Mouse (Mus musculus) olfactory bulb, adult 2 months (tissue): ENCODE results near the gene 4933430I17Rik. TPM values are rescaled to one million over a fixed set of nuclear protein-coding genes. Genes with fewer than 3 reads are reported as not detected.

Source experiments
- H3K27ac ChIP-seq: fragments of 200-500 bp; 2 replicates; pipeline ENCODE4 v1.5.1; 2012; ENCODE audit warnings: low read depth, low read length; ENCODE audit not compliant: insufficient read depth
- H3K4me1 ChIP-seq: fragments of 200-500 bp; 2 replicates; pipeline ENCODE4 v1.6.1; 2012; ENCODE audit warnings: low read length; ENCODE audit not compliant: control insufficient read depth, insufficient read depth
- H3K4me3 ChIP-seq: fragments of 200-500 bp; 2 replicates; pipeline ENCODE4 v1.5.1; 2012; ENCODE audit warnings: mild to moderate bottlenecking, low read depth, low read length, moderate library complexity; ENCODE audit not compliant: insufficient read depth
- CTCF ChIP-seq: fragments of 200-500 bp; IDR thresholded peaks from 2 replicates; pipeline ENCODE4 v1.5.1; 2012; ENCODE audit warnings: low read depth, mild to moderate bottlenecking, low read length, moderate library complexity; ENCODE audit not compliant: insufficient read depth
- POLR2A ChIP-seq: fragments of 200-500 bp; IDR thresholded peaks from 2 replicates; pipeline ENCODE4 v1.6.1; 2012; ENCODE audit warnings: mild to moderate bottlenecking, low read depth, low read length, moderate library complexity; ENCODE audit not compliant: insufficient read depth
- WGBS: fragments of 180-500 bp; shearing (Covaris S2); methylation state at CpG from one replicate; pipeline ENCODE4 v1.1.7; 2018; 5-methylcytosine and 5-hydroxymethylcytosine counted together
- polyA plus RNA-seq: library from polyadenylated mRNA; stranded (reverse); fragments of >200 nt; gene quantifications from 2 replicates; pipeline ENCODE4 v1.2.4, GENCODE M21; 2012; ENCODE audit warnings: low replicate concordance; ENCODE audit not compliant: missing spikeins, insufficient read depth, insufficient read length

Gene 4933430I17Rik
- polyA plus RNA-seq, 1 experiment = not detected

- 1% methylated on average over 7 of the region's 7 CpGs for WGBS
- peak overlapping the region; percentile 94; the same call in 1 of the 2 replicates for H3K27ac ChIP-seq
- peak overlapping the region; percentile 99 for H3K4me3 ChIP-seq
- H3K4me1 ChIP-seq = peaks cover 8% of the 10 kb centered on the region; the same call in 1 of the 2 replicates
- no peak for TF ChIP-seq CTCF
- no peak for TF ChIP-seq POLR2A
Observed at GRCm38 (mm10) chr4:62501534-62501933, 23.6 kb upstream of the 4933430I17Rik start.

DNA sequence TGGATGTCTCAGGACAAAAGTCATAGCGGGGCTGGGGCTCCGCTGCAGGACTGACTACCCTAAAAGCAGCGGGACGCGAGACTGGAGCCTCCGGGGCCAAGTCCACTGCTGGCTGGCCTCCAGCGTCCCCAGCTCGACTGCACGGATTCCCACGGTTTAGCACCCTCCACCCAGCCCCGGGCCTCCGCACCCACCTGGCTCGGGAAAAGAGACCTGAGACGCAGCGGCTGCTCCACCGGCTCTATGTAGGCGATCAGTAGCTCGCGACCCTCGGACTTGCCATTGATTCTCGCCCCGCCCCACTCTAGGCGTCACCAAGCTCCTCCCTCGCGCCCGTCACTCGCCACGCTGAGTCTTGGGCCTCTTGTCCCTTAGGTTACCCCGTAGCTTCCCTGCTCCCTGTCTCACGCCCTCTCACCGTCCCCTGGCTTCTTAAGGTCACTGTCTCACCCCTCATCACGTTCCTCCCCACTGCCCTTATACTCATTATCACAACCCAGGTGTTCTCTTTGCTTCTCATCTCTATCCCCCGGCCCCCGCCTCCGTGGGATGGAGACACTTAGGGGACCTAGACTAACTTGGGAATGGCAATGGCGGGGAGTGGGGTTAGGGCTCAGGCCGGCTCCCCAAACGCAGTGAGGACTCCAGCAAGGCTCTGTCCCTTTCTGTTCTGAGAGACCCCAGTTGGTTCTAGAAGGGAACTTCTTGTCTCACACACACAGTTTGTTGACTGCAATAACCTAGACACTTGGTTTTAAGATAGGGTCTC lies 23.0 kb upstream of the 4933430I17Rik start:
- Histone ChIP-seq H3K4me3 (peak overlapping the region; percentile 99), H3K4me1 (peaks cover 8% of the 10 kb centered on the region; the same call in 1 of the 2 replicates), H3K27ac (peak overlapping the region; percentile 94)
- TF ChIP-seq POLR2A (peak; percentile 54; the same call in 1 of the 2 replicates), CTCF (no peak)
- WGBS = 2% methylated on average over 38 of the region's 38 CpGs

DNA sequence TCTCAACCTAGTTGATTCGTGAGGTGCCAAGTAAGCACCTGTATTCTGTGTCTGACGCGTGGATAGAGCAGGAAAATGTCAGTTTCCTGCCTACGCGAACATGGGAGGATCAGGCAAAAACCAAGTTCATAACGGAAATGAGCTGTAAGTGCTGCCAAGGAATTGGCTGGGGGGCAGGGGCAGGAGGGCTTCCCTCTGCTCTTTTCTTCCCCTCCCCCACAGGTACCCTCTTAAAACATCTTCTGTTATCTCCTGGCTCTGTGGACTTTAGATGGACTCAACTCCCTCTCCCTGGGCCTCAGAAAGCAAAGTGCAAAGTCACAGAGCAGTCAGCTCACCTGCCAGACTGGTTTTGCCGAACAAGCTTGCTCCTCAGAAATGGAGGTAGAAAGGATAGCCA lies 22.2 kb upstream of the 4933430I17Rik start:
- H3K4me1 ChIP-seq = peaks cover 8% of the 10 kb centered on the region; the same call in 1 of the 2 replicates
- TF ChIP-seq CTCF = no peak
- no peak for TF ChIP-seq POLR2A
- H3K4me3 ChIP-seq = no peak overlapping the region
- WGBS = 83% methylated on average over 7 of the region's 7 CpGs
- no peak overlapping the region for H3K27ac ChIP-seq

GRCm38 (mm10) chr4:62503374-62503970 lies 21.7 kb upstream of the 4933430I17Rik start, which contains the start of gene Hdhd3:
Gene Hdhd3, minus strand, starts transcription at chr4:62503467.
- Histone ChIP-seq H3K4me1 (peaks cover 8% of the 10 kb centered on the region; the same call in 1 of the 2 replicates), H3K4me3 (peak within 1 kb of the TSS; percentile 99), H3K27ac (peak within 1 kb of the TSS; percentile 94)
- WGBS = 77% methylated on average over 3 of the region's 3 CpGs
- TF ChIP-seq POLR2A (no peak), CTCF (no peak)

DNA sequence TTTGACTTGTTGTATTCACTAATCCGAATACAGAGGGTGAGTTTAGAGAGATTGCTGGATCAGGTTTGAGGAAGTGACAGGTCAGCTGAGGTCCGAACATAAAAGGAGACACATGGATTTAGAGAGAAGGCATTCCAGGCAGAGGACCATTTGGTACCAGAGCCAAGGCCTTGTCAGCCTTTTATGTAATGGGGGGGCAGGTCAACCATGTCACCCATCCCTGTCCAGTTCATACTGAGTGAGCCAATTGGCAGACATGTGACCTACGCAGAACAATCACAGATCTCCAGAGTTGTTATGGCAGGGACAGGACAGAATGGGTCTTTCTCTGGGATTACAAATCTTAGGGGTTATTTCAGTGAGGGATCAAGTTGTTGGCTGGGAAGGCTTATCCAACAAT lies 19.2 kb upstream of the 4933430I17Rik start:
- WGBS = 82% methylated on average over 3 of the region's 3 CpGs
- no peak for TF ChIP-seq CTCF
- no peak for TF ChIP-seq POLR2A
- H3K27ac ChIP-seq = no peak overlapping the region
- peaks cover 16% of the 10 kb centered on the region for H3K4me1 ChIP-seq
- no peak overlapping the region for H3K4me3 ChIP-seq

GRCm38 (mm10) chr4:62506798-62507197 lies 18.4 kb upstream of the 4933430I17Rik start:
- no peak overlapping the region for H3K27ac ChIP-seq
- 71% methylated on average over 2 of the region's 2 CpGs for WGBS

GRCm38 (mm10) chr4:62508839-62509238 lies 16.3 kb upstream of the 4933430I17Rik start:
- TF ChIP-seq CTCF (no peak), POLR2A (no peak)
- Histone ChIP-seq H3K4me1 (peaks cover 9% of the 10 kb centered on the region), H3K4me3 (no peak overlapping the region), H3K27ac (no peak overlapping the region)
- 51% methylated on average over 5 of the region's 5 CpGs for WGBS

More at GRCm38 (mm10) chr4:62506798-62507197, 18.4 kb upstream of the 4933430I17Rik start:
- no peak for TF ChIP-seq POLR2A
- TF ChIP-seq CTCF = no peak
- H3K4me1 ChIP-seq = peaks cover 12% of the 10 kb centered on the region
- no peak overlapping the region for H3K4me3 ChIP-seq

DNA sequence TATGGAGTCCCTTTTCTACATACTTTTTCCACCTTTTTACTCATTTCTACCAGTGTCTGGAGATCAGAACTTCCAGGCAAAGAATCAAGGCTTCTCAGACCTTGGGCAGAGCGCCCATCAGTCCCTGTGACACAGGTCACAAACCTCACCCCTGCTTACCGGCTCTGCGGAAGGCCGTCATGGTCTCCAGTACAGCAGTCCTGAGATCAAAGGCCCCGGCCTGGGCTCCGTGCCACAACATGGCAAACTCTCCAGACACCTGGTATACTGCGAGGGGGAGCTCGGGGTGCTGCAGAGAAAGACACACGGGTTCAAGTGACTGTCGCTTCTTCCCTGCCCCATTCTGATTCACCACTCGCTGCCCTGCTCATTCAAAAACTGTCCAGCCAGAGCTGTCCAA lies 15.2 kb upstream of the 4933430I17Rik start:
- H3K4me3 ChIP-seq = no peak overlapping the region
- H3K27ac ChIP-seq = no peak overlapping the region
- H3K4me1 ChIP-seq = peaks cover 12% of the 10 kb centered on the region
- TF ChIP-seq POLR2A = no peak
- no peak for TF ChIP-seq CTCF
- 70% methylated on average over 11 of the region's 11 CpGs for WGBS

DNA sequence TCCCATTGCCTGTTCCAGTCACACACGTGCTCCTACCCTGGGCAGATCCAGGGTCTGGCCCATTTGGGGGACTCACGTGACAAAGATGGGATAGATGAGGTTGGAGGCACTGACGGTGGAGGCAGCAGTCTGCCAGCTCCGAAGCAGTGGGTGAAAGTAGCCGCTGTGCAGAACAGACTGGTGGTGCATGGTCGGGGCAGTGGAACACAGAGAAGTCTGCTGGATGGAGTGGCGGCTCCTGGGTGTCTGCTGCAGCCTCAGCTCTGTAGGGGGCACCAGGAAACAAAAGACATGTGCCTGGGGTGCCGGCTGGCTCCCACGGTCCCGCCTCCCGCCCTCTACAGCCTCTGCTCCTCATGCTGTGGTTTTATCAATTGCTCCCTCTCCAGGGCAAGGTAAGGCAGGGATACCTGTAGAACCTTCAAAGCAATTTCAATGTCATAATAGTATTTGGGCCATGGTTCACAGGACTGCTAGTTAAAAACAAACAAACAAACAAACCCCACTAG lies 11.1 kb upstream of the 4933430I17Rik start:
- H3K4me1 ChIP-seq = peaks cover 24% of the 10 kb centered on the region
- WGBS = 44% methylated on average over 11 of the region's 11 CpGs

More for the DNA sequence above, 11.1 kb upstream of the 4933430I17Rik start:
- TF ChIP-seq POLR2A = no peak
- no peak for TF ChIP-seq CTCF
- H3K27ac ChIP-seq = no peak overlapping the region
- no peak overlapping the region for H3K4me3 ChIP-seq
